Mouse (Mus musculus): ENCODE measurements around the gene Elfn1. TPM values are rescaled to one million over a fixed set of nuclear protein-coding genes. Genes with fewer than 3 reads are reported as not detected.
A peak's percentile ranks its signal among the peaks of the same experiment; 100 is the strongest.

Gene Elfn1
- polyA plus RNA-seq, 2 experiments from 2014 or later = not detected

- no peak for ATAC-seq
Observed at GRCm38 (mm10) chr5:139911506-139911905, 3.8 kb downstream of the Elfn1 start.

DNA sequence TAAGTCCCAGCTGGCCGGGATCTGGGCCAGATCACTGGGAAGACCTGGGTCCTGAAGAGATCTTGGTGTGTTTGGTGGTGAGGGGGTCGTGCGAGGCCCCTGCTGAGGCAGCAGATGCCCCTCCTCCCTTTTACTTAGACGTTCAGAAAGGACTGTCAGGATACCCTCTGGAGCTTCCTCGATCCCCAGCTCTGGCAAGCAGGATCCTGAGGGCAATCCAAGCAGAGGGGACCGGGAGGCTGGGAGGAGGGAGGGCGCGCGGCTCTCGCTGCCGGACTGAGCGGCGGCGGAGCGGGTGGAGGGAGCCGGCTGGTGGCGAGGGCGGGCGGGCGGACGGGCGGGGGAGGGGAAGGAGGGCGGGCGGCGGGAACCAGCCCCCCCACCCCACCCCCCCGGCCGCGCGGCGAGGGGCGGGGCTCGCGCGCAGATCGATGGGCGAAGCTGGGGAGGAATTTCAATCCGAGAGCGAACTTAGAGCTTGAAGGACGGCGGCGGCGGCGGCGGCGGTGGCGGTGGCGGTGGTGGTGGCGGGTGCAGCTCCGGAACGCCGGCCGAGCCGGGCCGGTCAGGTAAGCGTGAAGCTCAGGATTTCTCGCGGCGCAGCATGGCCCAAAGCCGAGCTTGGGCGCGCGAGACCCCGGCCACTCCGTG, 4.5 kb downstream of the Elfn1 start:
- ATAC-seq = no peak

DNA sequence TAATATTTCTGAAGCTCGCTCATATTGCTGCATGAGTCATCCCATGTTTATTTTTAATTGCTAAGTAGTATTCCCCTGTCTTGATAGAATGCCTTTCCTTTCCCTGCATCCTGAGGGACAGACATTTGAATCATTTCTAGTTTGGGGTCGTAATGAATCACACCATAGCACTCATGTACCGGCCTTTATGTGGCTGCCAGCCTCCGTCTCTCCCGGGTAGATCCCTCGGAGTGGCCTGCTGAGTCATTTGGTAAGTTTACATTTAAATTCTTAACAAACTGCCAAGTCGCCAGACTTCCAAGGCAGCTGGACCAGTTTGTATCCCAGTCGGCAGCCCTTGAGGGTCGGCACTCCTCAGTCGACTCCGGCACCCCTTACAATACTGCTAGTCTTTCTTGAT, 13.9 kb downstream of the Elfn1 start:
- ATAC-seq = no peak

DNA sequence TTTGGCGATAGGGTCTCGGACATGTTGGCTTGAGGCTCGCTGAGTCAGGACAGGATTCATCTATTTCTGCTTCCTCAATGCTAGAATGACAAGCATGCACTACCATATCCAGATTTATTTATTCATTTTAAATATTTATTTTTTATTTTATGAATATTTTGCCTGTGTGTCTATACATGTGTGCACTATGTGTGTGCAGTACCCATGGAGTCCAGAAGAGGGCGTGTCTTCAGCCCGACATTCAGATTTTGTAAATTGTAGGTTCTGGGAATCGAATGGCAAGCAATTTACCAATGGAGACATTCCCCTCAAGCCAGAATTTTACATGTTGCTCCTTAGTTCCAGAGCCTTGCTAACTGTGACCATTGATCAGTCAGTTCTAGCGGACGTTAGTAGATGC, 16.1 kb downstream of the Elfn1 start:
- ATAC-seq = no peak

DNA sequence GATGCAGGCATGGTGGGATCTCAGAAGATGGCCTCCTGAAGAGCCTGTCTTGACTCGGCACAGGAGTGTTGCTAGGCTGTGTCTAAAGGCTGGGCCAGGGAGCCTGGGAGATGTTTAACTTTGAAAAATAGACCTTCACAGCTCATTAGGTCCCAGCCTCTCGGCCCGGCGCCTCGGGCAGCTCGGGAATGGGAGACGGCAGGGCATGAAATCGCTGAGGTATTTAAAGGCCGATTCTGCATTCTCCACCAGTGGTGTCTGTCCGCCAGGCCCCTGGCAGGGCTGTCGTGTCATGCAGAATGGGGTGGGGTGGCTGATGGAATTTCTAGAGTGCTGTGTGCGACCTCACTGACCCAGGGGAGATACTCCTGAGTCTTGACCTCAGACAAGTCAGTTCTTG, 22.4 kb downstream of the Elfn1 start:
- no peak for ATAC-seq

DNA sequence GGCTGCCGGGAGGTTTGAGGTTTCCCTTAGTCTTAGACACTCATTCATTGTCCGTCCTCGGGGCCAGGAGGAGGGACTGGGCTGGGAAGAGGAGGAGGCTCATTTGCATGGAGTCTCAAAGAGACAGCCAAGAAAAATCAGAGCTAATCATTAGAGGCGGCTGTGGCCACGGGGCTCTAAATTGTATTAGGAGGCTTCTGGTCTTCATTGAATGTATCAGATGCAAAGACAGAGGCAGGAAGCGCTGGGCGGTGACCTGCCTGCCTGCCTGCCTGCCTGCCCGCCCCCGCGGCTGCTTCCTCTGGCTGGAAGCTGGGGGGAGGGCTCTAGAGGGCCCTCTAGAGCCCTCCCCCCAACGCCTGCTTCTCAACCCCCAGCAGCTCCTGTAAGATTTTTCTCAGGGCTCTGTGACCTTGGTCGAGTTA, 23.2 kb downstream of the Elfn1 start:
- ATAC-seq = peak; percentile 82

GRCm38 (mm10) chr5:139931947-139932540, 24.3 kb downstream of the Elfn1 start:
- ATAC-seq = peak; percentile 60

GRCm38 (mm10) chr5:139932595-139933271, 25.0 kb downstream of the Elfn1 start:
- peak; percentile 36 for ATAC-seq

DNA sequence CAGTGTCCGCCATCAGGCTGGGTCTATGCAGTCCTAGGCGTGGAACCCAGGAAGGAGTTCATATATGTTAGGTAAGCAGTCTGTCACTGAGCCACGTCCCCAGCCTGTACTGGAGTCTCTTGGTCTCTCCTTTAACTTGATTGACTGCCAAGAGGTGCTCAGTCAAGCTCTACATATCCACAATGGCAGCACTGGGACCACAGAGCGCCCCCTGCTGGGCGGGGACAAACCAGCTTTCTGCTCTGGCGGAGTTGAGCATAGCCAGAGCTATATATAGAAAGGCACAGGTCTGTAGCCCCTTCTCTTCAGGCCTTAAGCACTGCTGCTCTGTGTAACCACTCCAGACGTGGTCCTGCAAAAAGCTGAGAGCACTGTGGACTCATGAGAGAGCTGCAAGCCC, 25.7 kb downstream of the Elfn1 start:
- ATAC-seq = no peak

- ATAC-seq = no peak
Observed at GRCm38 (mm10) chr5:139936431-139936830, 28.7 kb downstream of the Elfn1 start.

- ATAC-seq = no peak
Observed at GRCm38 (mm10) chr5:139944697-139945096, 37.0 kb downstream of the Elfn1 start.

GRCm38 (mm10) chr5:139945715-139946364, 38.1 kb downstream of the Elfn1 start:
- no peak for ATAC-seq

DNA sequence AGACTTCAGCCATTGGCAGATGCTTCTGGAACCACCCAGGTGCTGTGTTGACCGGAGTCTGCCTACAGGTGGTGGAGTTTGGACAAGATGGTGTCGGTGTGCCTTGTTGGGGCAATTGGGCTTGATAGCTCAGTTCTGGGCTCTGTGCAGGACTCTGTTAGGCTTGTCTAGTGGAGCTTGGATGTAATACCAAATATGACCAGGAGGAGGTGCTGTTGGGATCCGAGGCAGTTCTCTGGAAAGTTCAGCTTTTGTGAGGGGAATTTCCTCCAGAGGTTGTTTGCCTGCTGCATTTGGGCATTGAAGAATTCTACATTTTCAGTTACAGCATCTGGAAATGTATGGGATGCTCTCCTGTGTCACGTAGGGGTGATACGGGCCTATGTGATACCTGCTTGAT, 39.7 kb downstream of the Elfn1 start:
- ATAC-seq = no peak

DNA sequence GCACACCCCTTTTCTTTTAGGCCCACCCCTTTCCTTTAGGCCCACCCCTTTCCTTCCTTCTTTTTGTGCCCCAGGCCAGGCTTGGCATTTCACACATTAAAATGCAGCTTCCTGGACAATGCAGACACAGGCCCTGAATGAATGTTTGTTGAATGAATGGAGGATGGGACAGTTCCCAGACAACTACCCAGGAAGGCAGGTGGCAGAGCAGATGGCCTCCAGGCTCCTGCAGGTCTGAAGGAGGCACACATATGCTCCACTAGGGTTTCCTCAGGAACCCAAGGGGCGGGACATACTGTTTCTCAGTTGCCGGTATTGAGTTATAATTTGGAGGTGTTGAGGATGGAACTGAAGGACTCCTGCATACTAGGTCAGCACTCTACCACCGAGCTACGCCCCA, 40.8 kb downstream of the Elfn1 start:
- no peak for ATAC-seq

GRCm38 (mm10) chr5:139949363-139949762, 41.6 kb downstream of the Elfn1 start:
- ATAC-seq = no peak

GRCm38 (mm10) chr5:139949975-139950578, 42.3 kb downstream of the Elfn1 start:
- ATAC-seq = no peak

DNA sequence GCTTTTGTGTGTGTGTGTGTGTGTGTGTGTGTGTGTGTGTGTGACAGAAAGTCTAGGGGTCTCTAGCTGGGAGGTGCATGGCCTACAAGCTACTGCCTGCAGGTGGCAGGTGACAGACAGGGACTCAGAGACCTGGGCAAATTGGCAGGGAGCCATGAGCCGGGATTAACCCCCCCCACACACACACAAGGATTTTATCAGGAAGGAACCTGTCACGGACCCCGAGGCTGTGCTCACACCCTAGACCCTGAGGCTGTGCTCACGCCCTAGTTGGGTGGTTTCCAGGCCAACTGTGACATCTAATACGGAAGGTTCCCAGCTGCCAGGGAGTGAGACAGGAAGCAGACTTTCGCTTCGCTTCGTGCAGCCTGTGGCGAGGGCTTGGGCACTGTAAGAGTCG, 49.1 kb downstream of the Elfn1 start:
- peak; percentile 51 for ATAC-seq

GRCm38 (mm10) chr5:139959741-139960140, 52.0 kb downstream of the Elfn1 start:
- ATAC-seq = no peak

DNA sequence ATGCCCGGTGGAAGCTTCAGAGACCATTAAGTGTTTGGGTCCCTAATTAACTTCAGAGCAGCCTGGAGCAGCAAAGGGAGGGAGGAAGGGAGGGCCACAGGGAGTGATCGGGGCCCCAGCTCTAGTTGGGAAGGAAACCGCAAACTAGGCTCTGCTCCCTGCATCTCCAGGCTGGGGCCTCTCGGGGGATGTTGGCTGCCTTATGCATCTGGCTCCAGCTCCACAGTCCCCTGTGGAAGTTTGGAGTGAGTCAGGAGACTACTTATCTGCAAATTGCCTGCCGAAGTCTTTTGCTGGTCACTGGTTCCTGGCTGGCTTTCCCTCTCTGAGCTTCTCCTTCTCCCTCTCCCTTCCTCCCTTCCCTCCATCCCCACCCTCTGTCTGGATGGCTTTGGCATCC, 56.6 kb downstream of the Elfn1 start:
- ATAC-seq = no peak

- ATAC-seq = no peak
Observed at GRCm38 (mm10) chr5:139965596-139965995, 57.9 kb downstream of the Elfn1 start.

GRCm38 (mm10) chr5:139969151-139969948, 61.6 kb downstream of the Elfn1 start:
- no peak for ATAC-seq

GRCm38 (mm10) chr5:139970186-139970631, 62.5 kb downstream of the Elfn1 start:
- ATAC-seq = no peak

Data from CD4-positive, CD25-positive, alpha-beta regulatory T cell, adult 4 months (primary cell).